Mouse (Mus musculus): ENCODE measurements around the gene Cpne1. TPM values are rescaled to one million over a fixed set of nuclear protein-coding genes. Genes with fewer than 3 reads are reported as not detected.

The Cpne1 gene
- 9.6 and 13.1 TPM in 2 replicates for polyA plus RNA-seq (2021; fragmentation: Nextera tagmentation)
- long read RNA-seq, experiment 1, transcript Cpne1-202 (16 exons, 3,441 nt), result major isoform, 35 of 88 reads
- long read RNA-seq, experiment 1, transcript Cpne1-203 (17 exons, 3,492 nt), result minor isoform, 13 of 88 reads
- long read RNA-seq, experiment 1, partial matches to known transcripts, result 15 of 88 reads
- long read RNA-seq, experiment 1, other reads (novel, unspliced or antisense), result 24 of 88 reads
- long read RNA-seq, experiment 2, partial matches to known transcripts, result 8 of 12 reads
- long read RNA-seq, experiment 2, other reads (novel, unspliced or antisense), result 1 of 12 reads

DNA sequence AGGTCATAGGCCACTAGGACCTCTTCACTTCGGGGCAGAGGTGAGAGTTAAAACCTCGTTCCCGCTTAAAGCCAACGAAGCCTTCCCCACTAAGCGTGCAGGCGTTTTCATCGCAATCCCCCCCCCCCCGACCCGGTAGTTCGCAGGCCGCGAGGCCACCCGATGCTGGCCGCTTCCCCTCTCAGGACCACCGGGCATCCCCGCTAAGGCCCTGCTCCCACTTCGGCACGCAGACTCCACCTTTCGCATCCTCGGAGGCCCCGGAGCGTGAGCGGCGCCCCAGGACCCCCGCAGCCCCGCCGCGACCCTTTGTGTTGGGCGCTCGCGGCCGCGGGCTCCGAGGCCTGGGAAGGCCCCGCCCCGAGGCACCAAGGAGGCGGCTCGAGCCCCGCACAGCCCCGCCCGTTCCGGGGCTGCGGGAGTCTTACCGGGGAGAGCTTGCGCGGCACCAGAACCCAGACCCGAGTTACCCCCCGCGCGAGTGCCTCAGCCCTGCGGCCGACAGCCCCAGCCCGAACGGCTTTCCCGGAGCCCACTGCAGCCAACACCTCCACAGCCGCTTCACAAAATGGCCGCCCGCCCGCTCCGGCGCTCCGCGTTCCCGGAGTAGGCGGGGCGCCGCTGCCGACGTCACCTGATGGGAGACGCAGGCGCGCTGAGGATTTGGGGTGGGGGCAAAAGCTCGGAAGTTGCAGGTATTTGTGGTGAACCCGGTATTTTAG is at the start of gene Cpne1, which contains the start of gene Rbm12:
Gene Cpne1, minus strand, starts transcription at position 608 of the 722 bp plus-strand sequence.
Gene Rbm12, minus strand, starts transcription at position 621 of the 722 bp plus-strand sequence.

GRCm38 (mm10) chr2:156143953-156144724 is 32.4 kb upstream of the Cpne1 start, which contains the start of the genes Romo1 and Nfs1:
Gene Romo1 (plus strand): TSS chr2:156144039.
Gene Nfs1 (minus strand): TSS chr2:156144186.

GRCm38 (mm10) chr2:156126992-156127391 is 15.2 kb upstream of the Cpne1 start, which contains the start of gene Gm28036:
Gene Gm28036 (minus strand): TSS chr2:156127092.

DNA sequence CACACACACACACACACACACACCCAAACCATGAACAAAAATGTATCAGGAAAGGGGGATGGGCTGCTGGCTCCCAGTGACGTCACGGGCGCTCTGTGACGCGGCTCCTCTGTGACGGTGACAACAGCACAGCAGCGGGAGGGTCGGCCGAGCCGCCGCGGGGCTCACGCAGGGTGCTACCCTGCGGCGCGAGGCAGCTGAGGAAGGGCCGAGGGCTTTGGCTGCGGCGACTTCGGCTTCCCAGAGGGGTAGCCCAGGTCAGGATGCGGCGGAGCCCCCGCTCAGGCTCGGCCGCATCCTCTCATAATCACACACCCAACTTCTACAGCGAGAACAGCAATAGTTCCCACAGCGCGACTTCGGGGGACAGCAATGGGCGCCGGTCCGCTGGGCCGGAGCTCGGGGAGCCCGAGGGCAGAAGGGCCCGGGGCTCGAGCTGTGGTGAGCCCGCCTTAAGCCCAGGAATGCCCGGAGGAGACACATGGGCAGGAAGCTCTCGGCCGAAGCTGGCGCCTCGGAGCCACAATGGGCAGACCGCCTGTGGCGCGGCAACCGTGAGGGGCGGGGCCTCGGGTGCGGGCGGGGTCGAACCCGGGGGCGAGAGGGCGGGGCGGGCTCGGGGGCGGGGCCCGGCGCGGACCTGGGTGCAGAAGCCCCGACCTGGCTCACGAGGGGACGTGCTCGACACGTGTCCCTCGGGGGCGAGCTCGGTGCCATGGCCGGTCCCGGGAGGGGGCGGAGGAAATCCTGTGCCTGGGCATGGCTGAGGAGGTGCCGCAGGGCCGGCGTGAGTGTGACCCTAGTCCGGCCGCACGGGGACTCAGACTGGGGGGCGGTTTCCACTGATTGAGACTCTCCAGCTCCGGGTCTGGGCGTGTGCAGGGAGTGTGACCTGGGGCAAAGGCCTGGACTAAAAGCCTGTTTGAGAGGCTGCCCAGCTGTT is 46.4 kb downstream of the Cpne1 start, which contains the start of gene Spag4:
Gene Spag4, plus strand, starts transcription at position 77 of the 943 bp plus-strand sequence.

GRCm38 (mm10) chr2:156052816-156053215 is 58.9 kb downstream of the Cpne1 start, which contains the start of gene Fer1l4:
Gene Fer1l4 (minus strand): TSS chr2:156052947.

Other genes with a start within 250 kb of the Cpne1 start
- gene Uqcc1, start 181.7 kb downstream of the Cpne1 start, polyA plus RNA-seq (2021; fragmentation: Nextera tagmentation), result 53.9 and 71.2 TPM in 2 replicates
- gene Gm15557, start 171.2 kb downstream of the Cpne1 start, polyA plus RNA-seq (2021; fragmentation: Nextera tagmentation), result not detected in 2 replicates
- gene Gdf5, start 166.6 kb downstream of the Cpne1 start, polyA plus RNA-seq (2021; fragmentation: Nextera tagmentation), result 0.20 and 0.58 TPM in 2 replicates
- gene Cep250, start 155.5 kb downstream of the Cpne1 start, polyA plus RNA-seq (2021; fragmentation: Nextera tagmentation), result 3.9 and 4.1 TPM in 2 replicates
- 0.26 and 0.33 TPM in 2 replicates for gene 6430550D23Rik, start 104.0 kb downstream of the Cpne1 start, polyA plus RNA-seq (2021; fragmentation: Nextera tagmentation)
- gene Ergic3, start 103.9 kb downstream of the Cpne1 start, polyA plus RNA-seq (2021; fragmentation: Nextera tagmentation), result 363 and 436 TPM in 2 replicates
- not detected in 2 replicates for gene Fer1l4, start 59.0 kb downstream of the Cpne1 start, polyA plus RNA-seq (2021; fragmentation: Nextera tagmentation)
- 2.8 and 3.0 TPM in 2 replicates for gene Spag4, start 46.8 kb downstream of the Cpne1 start, polyA plus RNA-seq (2021; fragmentation: Nextera tagmentation)
- gene Rbm12, start within 50 bp of the Cpne1 start, polyA plus RNA-seq (2021; fragmentation: Nextera tagmentation), result 5.7 and 7.7 TPM in 2 replicates
- 5.1 and 5.2 TPM in 2 replicates for gene Gm28036, start 15.1 kb upstream of the Cpne1 start, polyA plus RNA-seq (2021; fragmentation: Nextera tagmentation)
- 495 and 586 TPM in 2 replicates for gene Romo1, start 32.1 kb upstream of the Cpne1 start, polyA plus RNA-seq (2021; fragmentation: Nextera tagmentation)
- gene Nfs1, start 32.2 kb upstream of the Cpne1 start, polyA plus RNA-seq (2021; fragmentation: Nextera tagmentation), result 42.5 and 54.2 TPM in 2 replicates
- gene Rbm39, start 68.3 kb upstream of the Cpne1 start, polyA plus RNA-seq (2021; fragmentation: Nextera tagmentation), result 190 and 225 TPM in 2 replicates
- 49.8 and 51.8 TPM in 2 replicates for gene Phf20, start 84.5 kb upstream of the Cpne1 start, polyA plus RNA-seq (2021; fragmentation: Nextera tagmentation)
- gene Cnbd2, start 200.3 kb upstream of the Cpne1 start, polyA plus RNA-seq (2021; fragmentation: Nextera tagmentation), result 6.1 and 7.1 TPM in 2 replicates
- gene Scand1, start 200.7 kb upstream of the Cpne1 start, polyA plus RNA-seq (2021; fragmentation: Nextera tagmentation), result 107 and 133 TPM in 2 replicates